Mouse (Mus musculus) testis, adult 2 months (tissue): ENCODE measurements around the gene 1600015I10Rik. TPM values are rescaled to one million over a fixed set of nuclear protein-coding genes. Genes with fewer than 3 reads are reported as not detected.

ENCODE experiments used
- H3K27ac ChIP-seq: fragments of 200-500 bp; 2 replicates; pipeline ENCODE4 v1.5.1; 2012; ENCODE audit warnings: low read depth, low read length; ENCODE audit not compliant: control insufficient read depth, insufficient read depth
- H3K27me3 ChIP-seq: fragments of 200-500 bp; 2 replicates; pipeline ENCODE4 v1.6.1; 2012; ENCODE audit warnings: mild to moderate bottlenecking, low read length, moderate library complexity; ENCODE audit not compliant: control insufficient read depth, insufficient read depth
- H3K36me3 ChIP-seq: fragments of 200-500 bp; 2 replicates; pipeline ENCODE4 v1.6.1; 2012; ENCODE audit warnings: mild to moderate bottlenecking, low read length; ENCODE audit not compliant: control insufficient read depth, insufficient read depth
- H3K4me1 ChIP-seq: fragments of 200-500 bp; 2 replicates; pipeline ENCODE4 v1.6.1; 2012; ENCODE audit warnings: low read length; ENCODE audit not compliant: control insufficient read depth, insufficient read depth
- H3K4me3 ChIP-seq: fragments of 200-500 bp; 2 replicates; pipeline ENCODE4 v1.5.1; 2012; ENCODE audit warnings: low read depth, mild to moderate bottlenecking, low read length, moderate library complexity, mixed read lengths; ENCODE audit not compliant: control insufficient read depth
- CTCF ChIP-seq: fragments of 200-500 bp; IDR thresholded peaks from 2 replicates; pipeline ENCODE4 v1.5.1; 2012; ENCODE audit warnings: low read depth, mild to moderate bottlenecking, inconsistent platforms, low read length, moderate library complexity; ENCODE audit not compliant: control insufficient read depth, insufficient read depth, insufficient replicate concordance
- POLR2A ChIP-seq: fragments of 200-500 bp; IDR thresholded peaks from 2 replicates; pipeline ENCODE4 v1.6.1; 2012; ENCODE audit warnings: low read depth, mild to moderate bottlenecking, inconsistent platforms, low read length, moderate library complexity; ENCODE audit not compliant: control insufficient read depth
- polyA plus RNA-seq: library from polyadenylated mRNA; depleted of rRNA; stranded (reverse); fragments of >200 nt; gene quantifications from 2 replicates; pipeline ENCODE4 v1.2.3, GENCODE M21; 2012; rRNA removed

Gene 1600015I10Rik
- polyA plus RNA-seq, 1 experiment = not detected

- Histone ChIP-seq H3K27ac (no peak overlapping the region), H3K27me3 (no peaks in the 10 kb centered on the region), H3K4me1 (no peaks in the 10 kb centered on the region), H3K4me3 (no peak overlapping the region), H3K36me3 (no peaks in the 10 kb centered on the region)
- no peak for TF ChIP-seq POLR2A
- no peak for TF ChIP-seq CTCF
Observed at GRCm38 (mm10) chr6:48967868-48968267, 38.2 kb downstream of the 1600015I10Rik start.

GRCm38 (mm10) chr6:48974663-48975062, 45.0 kb downstream of the 1600015I10Rik start, which contains the start of gene Doxl2:
TSS of gene Doxl2 (plus strand) at chr6:48974963.
- no peaks in the 10 kb centered on the region for H3K27me3 ChIP-seq
- no peak within 1 kb of the TSS for H3K4me3 ChIP-seq
- no peaks in the 10 kb centered on the region for H3K36me3 ChIP-seq
- no peak for TF ChIP-seq CTCF
- TF ChIP-seq POLR2A = no peak
- no peak within 1 kb of the TSS for H3K27ac ChIP-seq
- H3K4me1 ChIP-seq = no peaks in the 10 kb centered on the region

- H3K4me1 ChIP-seq = no peaks in the 10 kb centered on the region
- H3K27me3 ChIP-seq = no peaks in the 10 kb centered on the region
- H3K4me3 ChIP-seq = no peak overlapping the region
- TF ChIP-seq POLR2A (no peak), CTCF (no peak)
- no peak overlapping the region for H3K27ac ChIP-seq
- H3K36me3 ChIP-seq = no peaks in the 10 kb centered on the region
Observed at GRCm38 (mm10) chr6:48979616-48980015, 49.9 kb downstream of the 1600015I10Rik start.

GRCm38 (mm10) chr6:48982305-48982704, 52.6 kb downstream of the 1600015I10Rik start:
- Histone ChIP-seq H3K36me3 (no peaks in the 10 kb centered on the region), H3K27ac (no peak overlapping the region), H3K4me3 (no peak overlapping the region), H3K4me1 (no peaks in the 10 kb centered on the region), H3K27me3 (no peaks in the 10 kb centered on the region)
- TF ChIP-seq CTCF (no peak), POLR2A (no peak)

Other genes starting within 250 kb of the 1600015I10Rik start
- gene Gimap4, start 245.3 kb upstream of the 1600015I10Rik start, polyA plus RNA-seq = 0.38 and 0.53 TPM in 2 replicates
- 0.46 and 0.57 TPM in 2 replicates for gene Gimap6, start 221.7 kb upstream of the 1600015I10Rik start, polyA plus RNA-seq
- gene Gm28053, start 211.3 kb upstream of the 1600015I10Rik start, polyA plus RNA-seq = not detected in 2 replicates
- gene Gimap7, start 211.3 kb upstream of the 1600015I10Rik start, polyA plus RNA-seq = not detected in 2 replicates
- 0.31 and 0.36 TPM in 2 replicates for gene Gimap1, start 190.8 kb upstream of the 1600015I10Rik start, polyA plus RNA-seq
- 0.30 and 0.76 TPM in 2 replicates for gene Gimap5, start 183.7 kb upstream of the 1600015I10Rik start, polyA plus RNA-seq
- gene Gimap3, start 159.0 kb upstream of the 1600015I10Rik start, polyA plus RNA-seq = 0.17 and 0.42 TPM in 2 replicates
- gene Tmem176a, start 89.0 kb upstream of the 1600015I10Rik start, polyA plus RNA-seq = 18.5 and 19.1 TPM in 2 replicates
- 49.0 and 49.2 TPM in 2 replicates for gene Tmem176b, start 88.4 kb upstream of the 1600015I10Rik start, polyA plus RNA-seq
- 0.84 and 0.89 TPM in 2 replicates for gene Aoc1, start 57.0 kb upstream of the 1600015I10Rik start, polyA plus RNA-seq
- gene Doxl2, start 45.1 kb downstream of the 1600015I10Rik start, polyA plus RNA-seq = not detected in 2 replicates
- gene Svs1, start 57.0 kb downstream of the 1600015I10Rik start, polyA plus RNA-seq = 0.43 TPM in 1 of 2 replicates, not detected in the other
- gene Gpnmb, start 106.7 kb downstream of the 1600015I10Rik start, polyA plus RNA-seq = 0.31 and 7.8 TPM in 2 replicates
- gene Malsu1, start 143.9 kb downstream of the 1600015I10Rik start, polyA plus RNA-seq = 8.4 and 11.6 TPM in 2 replicates